In the genomic region with DNA sequence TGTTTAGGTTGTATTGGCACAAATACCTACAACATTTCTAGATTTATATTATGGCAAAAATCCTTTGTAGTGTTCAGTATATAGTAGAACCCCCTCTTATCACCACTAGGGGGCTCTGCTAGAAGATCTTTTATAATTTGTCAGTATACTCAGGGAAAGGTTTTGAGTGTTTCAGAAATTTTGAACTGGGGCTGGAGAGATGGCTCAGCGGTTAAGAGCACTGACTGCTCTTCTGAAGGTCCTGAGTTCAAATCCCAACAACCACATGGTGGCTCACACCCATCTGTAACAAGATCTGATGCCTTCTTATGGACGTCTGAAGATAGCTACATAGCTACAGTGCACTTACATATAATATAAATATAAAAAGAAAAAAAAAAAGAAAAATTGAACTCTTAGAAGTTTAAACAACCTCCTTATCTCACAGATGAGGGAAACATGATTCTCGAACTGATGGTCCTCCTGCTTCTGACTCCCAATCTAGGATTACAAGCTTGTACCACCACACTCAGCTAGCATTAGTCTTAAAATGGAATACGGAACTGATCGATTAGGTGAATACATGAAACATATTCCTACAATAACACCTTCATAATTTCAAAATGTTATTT, we compare ENCODE assay signal across 1 mouse cellular context.
TF ChIP-seq lines count a peak whose summit lies in the region.

No protein-coding gene starts in this region.

TF ChIP-seq in MEL, 35 proteins besides CTCF, POLR2A, EP300 and RAD21 (continued from another document):
- TF ChIP-seq ZNF384 (IDR thresholded peaks at IDR 0.05; ENCODE audit: low read depth, low read length) (peak; percentile 71), NELFE (IDR thresholded peaks at IDR 0.05; ENCODE audit: low read depth, low read length) (no peak)
